ENCODE assay signal across 11 mouse cellular contexts in genomic region chr10:70169044-70169443, GRCm38 (mm10). TPM values are rescaled to one million over a fixed set of nuclear protein-coding genes. Genes with fewer than 3 reads are reported as not detected.
DNase-seq lines count a peak whose midpoint lies in the region; ATAC-seq and TF ChIP-seq lines count a peak whose summit lies in the region.
"Had no signal": no experiment of that assay in that cellular context is flagged by ENCODE, and none has a peak within 500 bp of the region (broad histone marks: within the 10 kb centered on the region; RNA-seq: fewer than 3 reads in every experiment).

No protein-coding gene starts in this region.

- H3K9me3 ChIP-seq in hindbrain, embryonic 13.5 days: no peaks in the 10 kb centered on the region
- H3K9me3 ChIP-seq in midbrain, embryonic 15.5 days: no peaks in the 10 kb centered on the region
- H3K9me3 ChIP-seq: neural tube, embryonic 12.5 days had no signal

- intact Hi-C loops in gastrocnemius, adult 2 months (cut with DNase I): no loop called here

- H3K27me3 ChIP-seq in hindbrain, embryonic 13.5 days: no peaks in the 10 kb centered on the region
- no peaks in the 10 kb centered on the region for H3K27me3 ChIP-seq in midbrain, embryonic 15.5 days (replicated peaks)
- H3K27me3 ChIP-seq: neural tube, embryonic 12.5 days had no signal

- peak; percentile 72 for ATAC-seq in hindbrain, embryonic 13.5 days (ENCODE audit: low FRiP score)
- peak; percentile 46; the same call in 1 of the 2 replicates for ATAC-seq in midbrain, embryonic 15.5 days (replicated peaks)

- peak; percentile 65 for DNase-seq in gastrocnemius, adult 2 months
- no peak for DNase-seq in gastrocnemius, postnatal 25 days
- peak; percentile 52 to 58 for DNase-seq in frontal cortex, postnatal 10 days (ENCODE audit: low spot score in 2 of 2)
- DNase-seq in adrenal gland, adult 2 months: no peak
- no peak for DNase-seq in urinary bladder, postnatal 4 days (ENCODE audit: low spot score in 2 of 2)
- no peak for DNase-seq in adrenal gland, adult (ENCODE audit: inconsistent age in 2 of 2, low spot score in 1 of 2)
- DNase-seq: cerebellum, adult 9-10 months; kidney, postnatal 25 days had no signal

- peaks cover 49% of the 10 kb centered on the region for H3K36me3 ChIP-seq in hindbrain, embryonic 13.5 days
- no peaks in the 10 kb centered on the region; the same call in 1 of the 2 replicates for H3K36me3 ChIP-seq in midbrain, embryonic 15.5 days (replicated peaks)

- 0 out of 2 replicates have a peak overlapping the region, but pooled peaks have one; percentile 15 for H3K9ac ChIP-seq in hindbrain, embryonic 13.5 days
- no peak overlapping the region for H3K9ac ChIP-seq in midbrain, embryonic 15.5 days
- H3K9ac ChIP-seq: neural tube, embryonic 12.5 days had no signal

- H3K4me2 ChIP-seq in hindbrain, embryonic 13.5 days: no peak overlapping the region
- no peak overlapping the region for H3K4me2 ChIP-seq in midbrain, embryonic 15.5 days
- H3K4me2 ChIP-seq: neural tube, embryonic 12.5 days had no signal

- H3K4me1 ChIP-seq in hindbrain, embryonic 13.5 days (replicated peaks): peaks cover 28% of the 10 kb centered on the region
- peaks cover 16% of the 10 kb centered on the region for H3K4me1 ChIP-seq in midbrain, embryonic 15.5 days

- peak overlapping the region; percentile 59 for H3K4me3 ChIP-seq in gastrocnemius, adult 2 months
- H3K4me3 ChIP-seq in hindbrain, embryonic 13.5 days: no peak overlapping the region
- no peak overlapping the region for H3K4me3 ChIP-seq in midbrain, embryonic 15.5 days
- H3K4me3 ChIP-seq: neural tube, embryonic 12.5 days had no signal

- 43% methylated on average over 18 of the region's 18 CpGs for WGBS in hindbrain, embryonic 13.5 days
- 55% methylated on average over 18 of the region's 18 CpGs for WGBS in midbrain, embryonic 15.5 days

- no peak for TF ChIP-seq CTCF in gastrocnemius, adult 2 months (IDR thresholded peaks at IDR 0.05)

- peak overlapping the region; percentile 93 for H3K27ac ChIP-seq in gastrocnemius, adult 2 months
- peak overlapping the region; percentile 73 for H3K27ac ChIP-seq in hindbrain, embryonic 13.5 days
- H3K27ac ChIP-seq in midbrain, embryonic 15.5 days: peak overlapping the region; percentile 52
- H3K27ac ChIP-seq: neural tube, embryonic 12.5 days had no signal

RNA-seq across cellular contexts. Expression of gene Mrln, which starts 35.4 kb away (rescaled TPM):
- 100 to 1,000 TPM; 201 to 276 TPM for total RNA-seq in gastrocnemius, adult 2 months (2021)
- total RNA-seq in gastrocnemius, postnatal 25 days (2021): 100 to 1,000 TPM; 128 to 177 TPM
- 0.94 and 1.5 TPM in 2 replicates for polyA plus RNA-seq in hindbrain, embryonic 13.5 days (2015; fragmentation: Nextera tagmentation; extraction: Ambion mirVana)
- polyA plus RNA-seq in midbrain, embryonic 15.5 days (2015; fragmentation: Nextera tagmentation; extraction: Ambion mirVana): 1.2 and 1.9 TPM in 2 replicates
- total RNA-seq in adrenal gland, adult 2 months (2021): under 1 TPM in 1 of 2 experiments, not detected in 1; 0.86 TPM
- not detected in 2 replicates for polyA plus RNA-seq in adrenal gland, adult 2 months (2012; rRNA removed)

Comparison
In these comparisons a context has a peak if more than half of its experiments do, and no peak if none do; other contexts are left out.
1. DNase-seq: peak in gastrocnemius, adult 2 months (single experiment) and frontal cortex, postnatal 10 days (2 of 2); none in gastrocnemius, postnatal 25 days (single experiment), adrenal gland, adult 2 months (single experiment), urinary bladder, postnatal 4 days (0 of 2) and adrenal gland, adult (0 of 2).
2. RNA of gene Mrln, which starts 35.4 kb away (total RNA-seq): 201 to 276 TPM in gastrocnemius, adult 2 months and 128 to 177 TPM in gastrocnemius, postnatal 25 days; 0.86 TPM in adrenal gland, adult 2 months; every median in the first group is over 10 times any median in the second.
3. Peak in every context shown above with its lines, with median percentiles within 50 percentile points of each other: H3K27ac ChIP-seq.